Mouse (Mus musculus) liver (tissue): ENCODE results near the gene Gstm4.
A peak's percentile ranks its signal among the peaks of the same experiment; 100 is the strongest.

Source experiments
- DNase-seq: peaks from one replicate; pipeline ENCODE4 v3.0.0-alpha.2; 2020; ENCODE audit warnings: mixed read lengths

Gstm4 gene

DNA sequence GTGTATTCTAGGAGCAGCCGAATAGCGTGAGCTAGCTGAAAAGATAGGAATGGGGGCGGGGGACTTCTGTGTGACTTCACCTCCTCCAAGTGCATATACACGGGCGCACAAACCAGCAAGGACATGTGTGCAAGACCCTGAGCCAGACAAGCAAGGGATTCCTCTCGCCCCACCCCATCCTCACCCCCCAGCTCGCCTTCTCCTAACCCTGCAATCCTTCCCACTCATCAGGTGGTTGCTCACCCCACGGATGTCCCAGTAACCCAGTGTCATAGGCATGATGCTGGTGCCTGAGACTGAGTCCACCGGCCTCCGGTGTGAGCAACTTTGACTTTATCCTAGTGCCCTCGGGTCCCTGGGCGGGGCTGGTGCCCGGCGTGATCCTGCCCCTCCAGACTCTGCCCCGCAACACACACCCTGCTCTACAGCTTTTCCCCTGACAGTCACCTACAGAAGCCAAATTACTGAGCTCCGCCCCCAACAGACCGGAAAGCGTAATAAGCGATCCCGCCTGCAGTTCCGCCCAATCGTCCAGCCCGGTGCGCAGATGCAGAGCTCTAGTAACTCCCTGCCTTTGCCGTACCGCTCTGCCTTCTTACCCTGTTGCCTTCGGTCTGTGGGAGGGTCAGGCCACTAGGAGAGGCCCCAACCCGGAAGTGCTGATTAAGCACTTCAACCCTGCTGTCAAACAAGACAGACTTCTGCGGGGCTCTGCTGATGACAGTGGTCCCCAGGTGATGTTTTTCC lies at the start of gene Gstm4:
Gstm4 (minus strand) TSS at position 501 of the 747 bp plus-strand sequence.
- peak; percentile 90 for DNase-seq

DNA sequence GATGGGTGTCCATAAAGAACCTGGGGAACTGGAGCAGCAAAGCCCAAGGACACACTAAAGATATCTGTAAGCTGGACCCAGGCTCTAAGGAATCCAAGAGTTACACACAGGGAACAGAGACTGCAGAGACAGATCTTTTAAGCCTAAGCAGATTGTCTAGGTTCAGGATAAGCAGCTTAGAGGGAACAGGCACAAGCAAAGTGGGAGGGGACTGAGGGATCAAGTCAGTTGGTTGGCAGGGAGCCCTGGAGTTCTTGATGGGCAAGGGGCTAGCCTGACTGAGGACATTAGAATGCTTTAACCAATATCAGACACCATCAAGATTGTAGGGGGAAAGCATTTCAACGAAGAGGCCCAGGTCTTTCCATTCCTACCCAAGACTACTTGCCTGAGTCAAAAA lies 49.5 kb upstream of the Gstm4 start:
- no peak for DNase-seq

DNA sequence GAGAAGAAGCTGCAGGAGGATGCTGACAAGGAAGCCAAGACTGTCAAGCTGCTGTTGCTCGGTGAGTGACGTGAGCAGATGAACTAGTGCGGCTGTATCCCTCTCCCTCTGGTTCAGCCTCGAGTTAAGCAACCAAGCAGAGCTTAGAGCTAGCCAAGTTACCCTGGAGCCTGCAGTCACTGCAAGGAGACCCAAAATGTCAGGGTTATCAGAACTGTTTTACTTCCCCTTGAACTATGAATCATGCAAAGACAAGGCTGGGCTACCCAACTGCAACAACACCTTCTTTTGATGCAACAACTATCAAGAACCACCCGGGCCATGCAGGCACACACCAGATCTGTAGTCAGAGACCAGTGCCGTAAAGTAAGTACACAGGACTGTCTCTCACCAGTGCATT lies 48.6 kb upstream of the Gstm4 start:
- DNase-seq, result peak; percentile 2

DNA sequence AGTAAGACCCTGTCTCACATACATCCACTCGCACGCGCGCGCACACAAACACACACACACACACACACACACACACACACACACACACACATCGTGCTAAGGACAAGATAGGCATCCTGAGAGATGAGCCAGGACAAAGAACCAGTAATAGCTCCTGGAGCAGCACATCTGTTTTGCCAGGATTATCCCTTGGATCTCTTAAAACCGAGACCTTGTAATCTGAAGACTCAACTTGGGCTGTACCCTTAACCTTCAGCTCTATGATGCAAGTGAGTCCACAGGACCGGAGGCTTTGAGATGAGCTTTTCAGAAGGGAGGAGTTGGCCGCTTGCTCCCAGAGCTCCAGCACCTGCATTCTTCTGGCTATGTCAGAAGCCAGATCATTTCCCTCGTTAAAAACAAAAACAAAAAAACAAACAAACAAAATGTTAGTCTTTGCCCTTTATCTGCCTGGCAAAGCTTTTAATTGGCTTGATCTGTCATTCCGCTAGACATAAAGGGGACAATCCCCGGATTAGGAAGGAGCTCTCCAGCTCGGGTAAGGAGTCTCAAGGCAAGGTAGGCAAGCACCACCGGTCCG lies 47.9 kb upstream of the Gstm4 start, which contains the start of gene Gnat2:
Gnat2 (plus strand) TSS at position 254 of the 580 bp plus-strand sequence.
- no peak for DNase-seq

DNA sequence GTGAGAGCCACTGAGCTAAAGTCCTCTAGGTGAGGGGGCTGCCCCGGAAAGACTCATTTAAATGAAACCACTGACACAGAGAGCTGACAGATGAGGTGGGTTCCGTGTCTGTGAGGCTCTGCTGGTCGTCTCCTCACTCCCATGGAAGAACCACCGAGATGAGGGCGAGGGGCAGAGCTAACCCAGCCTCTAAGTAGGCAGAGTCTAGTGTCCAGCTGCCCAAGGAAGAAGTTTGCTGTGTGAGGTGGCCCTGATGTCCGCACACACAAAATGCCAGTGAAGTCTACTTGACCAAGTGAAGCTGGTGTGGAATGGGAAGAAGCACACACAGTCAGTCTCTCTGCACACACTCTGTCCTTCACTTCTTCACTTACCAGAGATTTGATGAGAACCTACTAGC lies 47.3 kb upstream of the Gstm4 start:
- DNase-seq, result no peak

DNA sequence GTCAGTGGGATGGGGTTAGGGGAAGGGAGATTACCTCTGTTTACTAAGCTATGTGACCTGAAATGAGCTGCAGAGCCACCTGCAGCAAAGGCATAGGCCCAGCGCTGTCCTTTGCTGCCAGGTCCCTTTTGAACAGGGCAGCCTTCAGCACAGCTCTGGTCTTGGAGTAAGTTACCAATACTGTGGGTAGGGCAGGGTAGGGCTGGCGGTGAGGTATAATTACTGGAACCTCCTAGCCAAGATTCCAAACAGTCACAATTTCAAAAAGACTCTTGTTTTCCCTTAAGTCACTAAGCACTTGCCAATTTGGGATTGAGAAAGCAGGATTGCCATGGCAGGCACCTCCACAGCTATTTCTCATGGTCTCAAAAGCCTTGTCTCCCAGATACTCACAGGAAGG lies 45.9 kb upstream of the Gstm4 start:
- DNase-seq, result peak; percentile 1

DNA sequence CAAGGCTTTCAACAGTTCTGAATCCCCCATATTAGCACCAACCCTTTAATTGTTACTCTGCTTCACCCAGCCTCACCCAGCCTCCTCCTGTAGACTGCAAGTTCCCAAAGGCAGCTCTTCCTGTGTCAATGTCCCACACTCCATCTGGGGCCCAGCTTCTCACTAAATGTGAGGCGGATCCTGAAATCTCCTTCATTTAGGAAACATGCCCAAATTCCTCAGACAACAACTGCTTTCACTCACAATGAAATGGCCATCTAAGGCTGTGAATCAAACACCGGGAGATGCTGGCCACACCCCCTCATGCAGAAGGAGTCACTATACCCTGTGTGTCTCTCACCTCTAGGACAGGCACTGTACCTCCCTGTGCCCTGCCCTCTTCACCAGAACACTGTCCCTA lies 45.2 kb upstream of the Gstm4 start:
- DNase-seq, result no peak

DNA sequence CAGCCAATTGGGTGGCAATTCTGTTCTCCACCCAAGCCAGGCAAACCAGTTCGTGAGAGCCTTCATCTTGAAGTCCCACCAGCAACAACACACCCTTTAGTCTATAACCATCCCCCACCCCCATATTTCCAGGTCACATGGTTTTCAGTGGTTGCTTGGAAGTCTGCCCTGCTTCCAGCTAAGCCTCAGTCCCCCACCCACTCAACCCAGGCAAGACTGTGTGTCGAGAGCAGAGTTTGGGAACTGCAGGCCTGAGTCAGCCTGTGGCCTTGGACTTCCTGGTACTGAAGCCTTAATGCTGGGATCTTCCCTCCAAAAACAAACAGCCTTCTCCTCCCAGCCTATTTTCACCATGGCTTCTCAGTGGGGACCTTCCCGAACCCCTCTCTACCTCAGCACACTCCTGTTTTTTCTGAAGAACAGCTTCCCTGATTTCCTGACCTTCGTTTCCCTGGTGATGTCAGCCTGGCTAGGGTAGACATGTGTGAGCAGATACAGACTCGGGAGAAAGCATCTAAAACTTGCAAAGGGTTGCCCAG lies 44.2 kb upstream of the Gstm4 start:
- DNase-seq, result no peak

DNA sequence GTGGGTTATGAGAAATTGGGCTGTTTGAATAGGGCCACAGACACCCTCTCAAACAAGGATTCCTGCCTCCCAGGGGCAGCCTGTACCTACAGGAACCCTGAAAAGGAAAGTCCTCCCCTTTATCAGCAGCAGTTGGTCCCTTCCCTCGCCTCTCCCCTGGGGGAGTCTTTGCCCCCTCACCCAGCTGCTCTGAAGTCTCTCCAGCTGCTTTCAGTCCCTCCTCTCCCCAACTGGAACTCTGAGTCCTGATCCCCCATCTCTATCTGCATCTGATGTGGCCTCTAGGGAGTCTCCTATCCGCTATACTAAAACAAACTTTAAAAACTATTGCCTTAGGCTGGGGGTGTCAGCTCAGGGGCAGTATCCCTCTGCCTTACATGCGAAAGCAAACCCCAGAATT lies 42.6 kb upstream of the Gstm4 start:
- no peak for DNase-seq

DNA sequence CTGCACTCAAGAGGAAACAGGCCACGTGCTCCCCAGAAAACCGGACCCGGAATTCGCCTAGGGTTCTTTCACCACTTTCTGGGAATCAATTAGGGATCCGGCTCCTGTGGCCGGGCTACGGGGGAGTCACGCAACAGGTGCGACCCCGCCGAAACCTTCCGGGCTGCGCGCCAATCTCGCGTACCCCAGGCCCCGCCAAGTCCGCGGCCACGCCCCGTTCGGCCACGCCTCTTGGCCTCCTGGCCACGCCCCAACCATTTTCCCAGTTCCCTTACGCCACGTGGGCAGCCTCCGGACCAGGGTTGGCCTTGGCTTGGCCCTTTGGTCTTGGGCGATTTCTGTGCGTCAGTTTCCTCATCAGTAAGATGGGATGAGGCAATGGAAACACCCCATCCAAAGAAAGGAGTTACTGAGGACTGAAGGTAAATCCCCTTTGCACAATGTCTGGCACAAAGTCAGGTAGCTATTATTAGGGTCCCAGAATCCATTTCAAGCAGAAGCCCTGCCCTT lies 41.8 kb upstream of the Gstm4 start, which contains the start of gene Ampd2:
Ampd2 (minus strand) TSS at position 182 of the 510 bp plus-strand sequence.
- peak; percentile 94 for DNase-seq

DNA sequence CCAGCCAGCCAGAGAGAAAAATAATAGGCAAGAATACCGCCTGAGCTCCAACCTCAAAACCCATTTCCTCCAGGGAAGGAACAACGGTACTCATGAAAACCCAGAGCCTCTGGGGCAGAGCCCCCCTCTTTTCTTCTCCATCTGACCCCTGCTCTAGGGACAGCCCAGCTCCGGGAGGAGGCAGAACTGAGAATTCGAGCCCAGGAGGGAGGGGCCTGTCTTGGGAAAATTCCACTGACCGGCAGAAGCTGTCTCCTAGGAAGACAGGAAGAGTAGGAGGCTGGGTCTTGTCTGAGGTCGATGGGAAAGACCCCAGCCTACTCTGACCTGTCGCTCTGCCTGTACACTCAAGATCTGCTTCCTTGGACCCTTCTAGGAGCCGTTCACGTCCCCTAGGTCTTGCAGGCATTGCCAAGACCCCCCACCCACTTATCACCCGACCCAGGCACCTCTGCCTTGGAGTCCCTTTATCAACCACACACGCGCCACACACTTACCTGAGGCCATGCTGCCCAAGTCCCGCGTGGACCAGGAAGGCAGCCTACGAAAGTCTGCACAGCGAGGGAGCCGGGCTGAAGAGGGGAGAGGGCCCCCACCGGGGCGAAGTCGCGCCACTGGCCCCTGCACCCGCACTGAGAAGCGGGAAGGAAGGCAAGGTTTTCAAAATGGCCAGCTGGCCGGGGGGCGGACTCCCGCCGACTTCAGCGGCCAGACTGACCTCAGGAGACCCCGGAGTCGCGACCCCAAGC lies 41.2 kb upstream of the Gstm4 start:
- peak; percentile 72 for DNase-seq

DNA sequence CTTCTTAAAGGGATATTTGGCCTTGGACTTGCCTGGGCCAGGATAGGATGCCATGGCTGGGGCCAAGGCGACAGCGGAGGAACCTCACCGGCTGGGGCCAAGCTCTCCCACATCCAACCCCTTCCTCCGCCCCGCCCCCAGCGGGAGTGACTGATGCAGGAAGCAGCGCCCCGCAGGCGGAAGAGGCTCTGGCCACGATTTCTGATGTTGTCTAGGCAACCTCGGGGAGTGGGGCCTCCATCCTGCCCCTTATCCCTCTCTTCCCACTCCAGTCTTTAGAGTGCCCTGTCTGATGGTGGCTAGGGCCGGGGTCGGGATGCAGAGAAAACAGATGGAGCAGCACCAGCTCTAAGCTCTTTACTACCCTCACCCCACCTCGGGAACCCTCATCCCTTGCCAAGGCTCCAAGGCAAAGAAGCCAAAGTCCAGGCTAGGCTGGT lies 40.6 kb upstream of the Gstm4 start:
- DNase-seq, result peak; percentile 96

DNA sequence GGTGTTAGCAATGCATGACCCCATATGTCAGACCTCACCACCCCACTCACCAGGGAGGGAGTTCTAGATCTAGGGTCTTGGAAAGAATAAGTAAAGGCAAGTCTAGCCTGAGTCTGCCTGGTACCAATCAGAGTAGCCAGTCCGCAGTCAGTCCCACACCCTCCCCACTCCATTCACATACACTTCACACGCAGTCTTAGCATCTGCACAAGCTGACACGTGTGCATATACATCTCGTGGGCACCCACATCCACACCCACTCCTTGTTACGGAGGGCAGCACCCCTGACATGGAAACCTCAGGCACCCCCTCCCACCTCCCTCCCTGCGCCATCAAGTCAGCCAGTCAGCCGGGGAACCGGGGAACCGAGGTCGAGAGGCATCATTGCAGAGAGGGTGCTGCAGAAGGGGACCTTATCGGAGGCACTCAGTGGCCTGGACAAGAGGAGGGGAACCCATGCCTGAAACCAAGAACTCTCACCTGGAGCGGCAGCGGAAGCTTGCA lies 40.1 kb upstream of the Gstm4 start:
- DNase-seq, result no peak

DNA sequence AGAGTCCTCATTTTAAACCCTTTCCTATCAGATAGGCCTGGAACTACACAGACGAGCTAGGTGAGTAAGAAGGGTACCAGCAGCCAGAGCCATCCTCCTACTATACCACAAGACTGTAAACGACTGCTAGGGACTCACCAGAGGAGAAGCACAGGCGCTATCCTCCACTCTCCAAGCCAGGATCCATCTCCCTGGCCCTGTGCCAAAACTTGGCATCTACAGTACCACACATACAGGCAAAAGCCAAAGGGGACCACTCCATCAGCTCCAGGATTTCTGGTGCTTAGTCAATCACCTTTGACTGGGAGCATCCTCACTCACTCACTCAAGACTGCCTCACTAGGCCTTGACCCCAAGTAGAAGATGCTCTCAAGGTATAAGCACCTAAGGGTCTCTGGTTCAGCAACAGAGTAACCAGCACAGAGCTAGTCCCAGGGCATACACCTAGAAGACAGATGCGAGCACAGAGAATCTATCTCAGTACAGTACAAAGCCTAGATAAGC lies 39.3 kb upstream of the Gstm4 start:
- DNase-seq, result no peak

DNA sequence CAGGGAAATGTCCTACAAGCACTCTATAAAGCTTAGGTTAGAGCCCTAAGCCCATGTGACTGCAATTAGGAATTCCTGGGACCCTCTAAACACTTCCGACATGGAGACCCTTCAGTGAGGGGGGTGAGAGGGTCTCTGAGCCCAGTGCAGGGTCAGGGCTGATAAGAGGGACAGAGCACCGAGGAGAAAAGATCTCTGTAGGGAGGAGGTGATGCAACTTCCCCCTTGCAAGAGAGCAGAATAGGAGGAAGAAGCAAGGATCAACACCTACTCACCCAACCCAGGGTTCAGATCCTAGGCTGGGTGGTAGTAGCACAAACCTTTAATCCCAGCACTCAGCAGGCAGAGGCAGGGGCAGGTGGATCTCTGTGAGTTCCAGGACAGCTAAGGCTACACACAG lies 38.5 kb upstream of the Gstm4 start:
- DNase-seq, result no peak

DNA sequence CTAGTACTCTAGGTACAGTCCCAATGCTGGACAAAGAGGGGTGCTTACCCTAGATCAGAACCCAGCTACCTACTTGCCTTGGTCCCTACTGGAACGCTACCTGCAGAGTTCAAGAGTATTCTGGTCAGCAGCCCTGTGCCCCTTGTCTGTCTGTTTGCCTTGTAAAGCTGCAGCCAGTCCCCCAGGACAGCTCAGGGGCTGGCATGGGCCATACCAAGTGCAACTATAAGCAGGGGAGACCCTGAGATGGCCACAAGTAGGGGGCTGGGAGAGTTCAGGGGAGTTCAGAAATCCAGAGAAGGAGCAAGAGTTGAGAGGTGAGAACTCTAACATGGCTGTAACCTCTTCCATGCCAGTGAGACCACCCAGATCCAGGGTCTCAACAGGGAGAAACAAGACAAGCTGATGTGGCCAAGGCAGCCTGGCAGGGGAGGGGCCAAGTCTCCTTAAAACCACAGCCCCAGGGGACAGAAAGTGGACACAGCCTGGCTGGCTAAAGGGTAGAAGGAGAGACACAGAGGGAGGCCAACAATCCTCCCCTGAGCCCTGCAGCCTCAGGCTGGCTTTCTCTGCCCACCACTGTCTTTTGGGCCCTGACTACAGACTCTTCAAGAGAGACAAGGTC lies 37.7 kb upstream of the Gstm4 start:
- DNase-seq, result no peak

DNA sequence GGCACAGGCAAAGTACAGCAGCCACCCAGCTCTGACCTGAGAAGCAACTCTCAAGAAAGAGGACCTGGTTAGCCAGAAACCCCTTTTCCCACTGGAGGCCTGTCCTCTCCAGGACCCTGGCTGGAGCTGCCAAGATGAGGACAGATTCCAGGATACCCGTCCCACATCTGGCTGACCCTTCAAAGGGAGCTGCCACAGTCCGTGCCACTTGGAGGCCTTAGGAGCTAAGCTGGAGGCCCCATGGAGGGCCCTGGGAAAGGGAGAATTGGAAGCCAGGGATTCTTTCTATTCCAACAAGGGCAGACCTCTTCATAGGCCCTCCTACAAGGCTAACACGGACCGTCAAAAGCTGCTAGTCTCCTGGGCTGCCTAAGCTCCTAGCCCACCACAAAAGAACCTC lies 37.0 kb upstream of the Gstm4 start:
- no peak for DNase-seq

DNA sequence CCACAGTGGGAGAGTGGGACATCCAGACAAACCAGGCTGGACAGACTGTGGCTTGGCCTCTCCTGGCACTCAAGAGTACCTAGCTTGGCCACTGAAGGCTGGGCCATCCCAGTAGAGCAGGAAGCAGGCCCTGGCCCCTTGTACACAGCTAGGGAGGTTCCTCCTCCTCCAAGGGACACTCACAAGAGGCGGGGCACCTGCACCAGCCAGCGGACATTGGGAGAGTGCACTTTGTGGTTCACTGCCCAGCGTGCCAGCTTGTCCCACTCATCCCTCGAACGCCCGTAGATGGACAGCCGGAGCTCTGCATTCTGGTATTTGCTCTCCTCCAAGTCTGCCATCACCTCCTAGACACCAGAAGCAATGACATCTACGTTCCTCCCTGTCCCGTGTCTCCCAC lies 32.1 kb upstream of the Gstm4 start:
- no peak for DNase-seq

DNA sequence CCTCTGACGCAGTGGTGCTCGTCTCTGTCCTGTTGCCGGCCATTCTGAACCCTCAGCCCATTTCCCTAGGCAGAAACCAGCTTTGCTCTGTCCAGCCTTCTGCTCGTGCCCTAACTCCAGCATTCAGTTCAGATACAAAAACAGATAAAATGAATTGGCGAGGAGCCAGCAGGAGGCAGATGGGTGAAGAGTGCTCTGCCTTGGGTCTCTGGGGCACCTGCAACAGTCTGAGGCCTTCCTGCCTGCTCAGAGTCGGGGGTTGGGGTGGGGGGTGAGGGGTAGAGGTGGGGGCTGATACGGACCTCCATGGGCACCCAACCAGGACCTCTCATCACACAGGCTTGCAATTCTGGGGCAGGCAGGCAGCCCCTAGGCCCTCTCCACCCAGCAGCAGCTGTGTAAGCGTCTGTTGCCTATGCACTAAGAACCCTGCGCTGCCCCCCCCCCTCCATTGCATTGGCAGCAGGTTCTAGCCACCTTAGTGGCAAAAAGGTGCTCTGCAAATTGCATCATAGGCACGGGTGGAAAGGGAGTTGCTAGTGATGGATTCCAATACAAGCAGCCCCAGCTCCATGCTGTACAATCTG lies 28.4 kb upstream of the Gstm4 start:
- no peak for DNase-seq

DNA sequence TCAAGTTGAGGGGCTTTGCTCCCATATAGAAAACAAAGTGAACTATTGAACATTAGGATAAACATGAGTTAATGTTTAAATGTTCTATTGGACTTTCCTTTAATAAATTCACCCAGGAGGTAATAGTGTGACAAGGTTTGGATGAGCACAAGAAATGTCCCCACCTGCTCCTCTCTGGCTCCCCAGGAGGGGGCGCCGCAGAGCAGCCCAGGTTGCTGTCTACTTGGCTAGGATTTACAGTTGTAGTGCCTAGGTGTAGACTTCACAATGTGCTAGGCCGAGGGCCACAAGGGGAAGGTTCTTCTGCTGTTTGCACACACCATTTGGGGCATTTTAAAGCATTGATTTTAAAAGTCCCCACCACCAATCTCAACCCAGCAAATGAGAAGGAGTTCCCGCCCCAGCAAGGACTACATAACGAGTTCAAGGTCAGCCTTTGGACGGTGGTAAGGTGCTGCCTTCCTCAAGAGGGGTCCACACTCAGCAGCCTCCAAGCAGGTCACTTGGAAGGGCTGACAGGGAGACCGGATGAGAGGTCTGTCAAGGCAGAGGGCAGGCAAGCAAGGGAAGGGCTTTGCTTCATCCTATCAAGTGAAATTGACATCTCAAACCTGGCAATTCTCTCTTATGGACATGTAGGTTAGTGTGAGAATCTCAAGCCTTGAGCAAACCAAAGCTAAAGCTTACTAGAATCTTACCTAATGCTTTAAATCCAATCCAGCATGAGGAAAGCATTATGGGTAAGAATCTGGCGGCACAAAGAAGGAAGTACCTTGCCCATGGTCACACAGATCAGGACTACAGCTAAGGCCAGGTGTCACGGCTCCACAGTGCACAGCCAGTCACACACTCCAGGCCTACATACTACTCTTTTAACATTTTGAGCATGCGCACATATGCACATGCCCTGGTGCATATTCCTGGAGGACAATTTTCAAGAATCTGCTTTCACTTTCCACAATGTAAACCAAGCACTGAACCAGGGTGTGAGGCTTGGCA lies 25.9 kb upstream of the Gstm4 start:
- peak; percentile 82 for DNase-seq
